Mouse (Mus musculus): Measurements from ENCODE around the gene Hoxa3. TPM values are rescaled to one million over a fixed set of nuclear protein-coding genes. Genes with fewer than 3 reads are reported as not detected.

Hoxa3 gene
- total RNA-seq, 2 experiments from 2014 or later, result not detected

Small RNAs within 50 kb of the gene (microRNA-seq; reads per million reads assigned to microRNA genes)
- gene Mir196b, result 1.2 to 17.1 reads per million in 2 experiments

Other genes starting within 250 kb of the Hoxa3 start
- gene Skap2, start 200.8 kb downstream of the Hoxa3 start, total RNA-seq (2021), result 10 to 100 TPM; 13.1 to 13.6 TPM
- not detected for gene Hoxa1, start 55.0 kb downstream of the Hoxa3 start, total RNA-seq (2021)
- not detected for gene Hoxa2, start 48.5 kb downstream of the Hoxa3 start, total RNA-seq (2021)
- gene 5730596B20Rik, start 35.8 kb downstream of the Hoxa3 start, total RNA-seq (2021), result not detected
- not detected for gene Hoxa4, start 21.6 kb downstream of the Hoxa3 start, total RNA-seq (2021)
- gene Hoxa5, start 8.7 kb downstream of the Hoxa3 start, total RNA-seq (2021), result not detected
- gene Hoxa6, start 4.6 kb downstream of the Hoxa3 start, total RNA-seq (2021), result not detected
- not detected for gene Gm28308, start within 50 bp of the Hoxa3 start, total RNA-seq (2021)
- gene Hoxa7, start 8.5 kb upstream of the Hoxa3 start, total RNA-seq (2021), result not detected
- gene Hoxa9, start 17.8 kb upstream of the Hoxa3 start, total RNA-seq (2021), result not detected
- gene Hoxa10, start 27.5 kb upstream of the Hoxa3 start, total RNA-seq (2021), result not detected
- not detected for gene Hoxa11, start 32.5 kb upstream of the Hoxa3 start, total RNA-seq (2021)
- gene Hoxa13, start 47.5 kb upstream of the Hoxa3 start, total RNA-seq (2021), result not detected
- gene Evx1, start 100.2 kb upstream of the Hoxa3 start, total RNA-seq (2021), result not detected

Data from layer of hippocampus, postnatal 25 days (tissue).